Mouse (Mus musculus) cerebellum, adult 2 months (tissue): ENCODE measurements around the gene Cs.
A peak's percentile ranks its signal among the peaks of the same experiment; 100 is the strongest.

Source experiments
- CTCF ChIP-seq: fragments of 200-500 bp; IDR thresholded peaks from 2 replicates; pipeline ENCODE4 v1.5.1; 2011; ENCODE audit warnings: low read depth, mild to moderate bottlenecking, control low read depth, low read length, moderate library complexity, borderline replicate concordance; ENCODE audit not compliant: insufficient read depth
- POLR2A ChIP-seq: fragments of 200-500 bp; IDR thresholded peaks from 2 replicates; pipeline ENCODE4 v1.6.1; 2011; ENCODE audit warnings: low read length, control low read depth, borderline replicate concordance; ENCODE audit not compliant: insufficient read depth

- TF ChIP-seq CTCF: peak; percentile 41; the same call in 1 of the 2 replicates
- no peak for TF ChIP-seq POLR2A
These were observed 25.0 kb downstream of the Cs start for GRCm38 (mm10) chr10:128362568-128362967.
